Mouse (Mus musculus) cerebellum, adult 18-20 months (tissue): ENCODE measurements around the gene Pcdh9.

ENCODE experiments used
- DNase-seq, 2 experiments: peaks; one replicate each; pipeline ENCODE4 v3.0.0; 2021

Pcdh9 gene

GRCm38 (mm10) chr14:93786234-93786633 is 104.2 kb downstream of the Pcdh9 start:
- peak; percentile 46 to 47 for DNase-seq

GRCm38 (mm10) chr14:93785031-93785430 is 105.4 kb downstream of the Pcdh9 start:
- DNase-seq, result peak in 1 of 2 experiments; percentile 20

GRCm38 (mm10) chr14:93762855-93763254 is 127.6 kb downstream of the Pcdh9 start:
- no peak for DNase-seq

- no peak for DNase-seq
Measured at GRCm38 (mm10) chr14:93734077-93734673, 156.3 kb downstream of the Pcdh9 start.

- no peak for DNase-seq
Measured at GRCm38 (mm10) chr14:93725798-93726197, 164.7 kb downstream of the Pcdh9 start.

- no peak for DNase-seq
Measured at GRCm38 (mm10) chr14:93719208-93719607, 171.3 kb downstream of the Pcdh9 start.

GRCm38 (mm10) chr14:93713250-93713935 is 177.1 kb downstream of the Pcdh9 start:
- peak; percentile 68 to 76 for DNase-seq

- no peak for DNase-seq
Measured at GRCm38 (mm10) chr14:93708651-93709050, 181.8 kb downstream of the Pcdh9 start.

- peak; percentile 11 to 29 for DNase-seq
Measured at GRCm38 (mm10) chr14:93701385-93702101, 188.9 kb downstream of the Pcdh9 start.

GRCm38 (mm10) chr14:93700916-93701315 is 189.6 kb downstream of the Pcdh9 start:
- no peak for DNase-seq

- peak; percentile 24 to 43 for DNase-seq
Measured at GRCm38 (mm10) chr14:93684641-93685040, 205.8 kb downstream of the Pcdh9 start.

GRCm38 (mm10) chr14:93675273-93676068 is 215.0 kb downstream of the Pcdh9 start:
- peak; percentile 84 to 89 for DNase-seq

- DNase-seq, result no peak
Measured at GRCm38 (mm10) chr14:93653986-93654757, 236.3 kb downstream of the Pcdh9 start.

- no peak for DNase-seq
Measured at GRCm38 (mm10) chr14:93627241-93627640, 263.2 kb downstream of the Pcdh9 start.

- DNase-seq, result no peak
Measured at GRCm38 (mm10) chr14:93624144-93624543, 266.3 kb downstream of the Pcdh9 start.

GRCm38 (mm10) chr14:93621211-93621610 is 269.3 kb downstream of the Pcdh9 start:
- DNase-seq, result peak; percentile 68 to 70

GRCm38 (mm10) chr14:93607546-93607945 is 282.9 kb downstream of the Pcdh9 start:
- DNase-seq, result no peak

GRCm38 (mm10) chr14:93599997-93600396 is 290.5 kb downstream of the Pcdh9 start:
- no peak for DNase-seq

- DNase-seq, result no peak
Measured at GRCm38 (mm10) chr14:93585432-93586024, 305.0 kb downstream of the Pcdh9 start.

- DNase-seq, result peak; percentile 19 to 21
Measured at GRCm38 (mm10) chr14:93564361-93564760, 326.1 kb downstream of the Pcdh9 start.

GRCm38 (mm10) chr14:93561577-93561976 is 328.9 kb downstream of the Pcdh9 start:
- no peak for DNase-seq

- DNase-seq, result no peak
Measured at GRCm38 (mm10) chr14:93553771-93554170, 336.7 kb downstream of the Pcdh9 start.
